Mouse (Mus musculus): Measurements from ENCODE around the gene Smcr8.

DNA sequence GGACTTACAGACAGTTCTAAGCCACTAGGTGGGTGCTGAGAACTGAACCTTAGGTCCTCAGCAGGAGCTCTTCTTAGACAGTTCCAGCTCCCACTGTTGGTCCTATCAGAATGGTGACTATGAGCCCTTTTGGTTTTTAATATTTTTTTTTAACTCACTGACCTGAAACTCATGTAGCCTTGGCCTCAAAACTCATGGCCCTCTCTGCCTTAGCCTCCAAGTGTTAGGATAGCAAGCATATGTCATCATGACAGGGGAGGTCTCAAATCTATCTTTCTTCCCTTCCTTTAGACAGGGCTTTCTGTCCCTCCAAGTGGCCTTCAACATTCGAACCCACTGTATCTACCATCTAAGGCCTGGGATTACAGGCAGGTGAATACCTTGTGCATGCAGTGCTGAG is 23.6 kb downstream of the Smcr8 start:
- TF ChIP-seq CTCF (IDR thresholded peaks at IDR 0.05; ENCODE audit: borderline replicate concordance, insufficient read depth, low read depth, low read length) = no peak
- TF ChIP-seq POLR2A (IDR thresholded peaks at IDR 0.05; ENCODE audit: borderline replicate concordance, insufficient read depth, low read length) = no peak

Data from cerebellum, adult 2 months (tissue).